In the genomic region with DNA sequence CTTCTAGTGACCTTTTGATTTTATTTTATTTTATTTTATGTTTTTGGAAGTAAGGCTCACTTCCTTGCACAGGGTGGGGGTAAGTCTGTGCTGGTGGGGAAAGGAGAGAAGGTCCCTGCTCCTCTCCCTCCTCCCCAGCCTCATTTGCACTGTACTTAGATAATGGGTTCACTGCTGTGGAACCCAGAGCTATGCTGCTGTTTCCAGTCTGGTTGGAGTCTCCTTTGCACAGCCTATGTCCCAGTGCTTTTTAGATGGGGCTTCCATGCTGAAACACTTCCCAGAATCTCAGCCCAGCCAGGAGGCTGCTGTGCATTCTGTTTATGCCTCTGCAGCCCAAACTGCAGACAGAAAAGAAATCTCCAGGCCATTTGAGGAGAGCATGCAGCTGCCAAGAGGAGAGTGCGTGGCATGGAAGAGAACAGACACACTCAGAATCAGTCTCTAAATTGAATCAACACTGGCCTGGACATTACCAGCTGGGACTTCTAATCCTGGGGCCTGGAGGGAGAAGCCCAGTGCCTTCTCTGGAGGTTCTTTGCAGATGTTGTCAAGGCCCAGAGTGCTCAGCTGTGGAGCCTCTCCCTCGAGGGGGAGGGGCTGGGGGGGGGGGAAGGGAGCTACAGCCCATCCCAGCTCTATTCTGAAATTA, we compare ENCODE assay signal across 9 mouse cellular contexts.
DNase-seq lines count a peak whose midpoint lies in the region; ATAC-seq and TF ChIP-seq lines count a peak whose summit lies in the region.
"Had no signal": no experiment of that assay in that cellular context is flagged by ENCODE, and none has a peak within 500 bp of the region (broad histone marks: within the 10 kb centered on the region; RNA-seq: fewer than 3 reads in every experiment).

No protein-coding gene starts in this region.

- TF ChIP-seq CTCF in stomach, postnatal 0 days (IDR thresholded peaks at IDR 0.05; ENCODE audit: low read depth) = no peak

- peak; percentile 38 for ATAC-seq in frontal cortex, adult (ENCODE audit: low TSS enrichment)
- ATAC-seq in neural tube, embryonic 12.5 days (ENCODE audit: low FRiP score, low read depth) = peak; percentile 34; the same call in 1 of the 2 replicates
- ATAC-seq in intestine, embryonic 15.5 days = peak; percentile 71
- ATAC-seq in stomach, postnatal 0 days (ENCODE audit: low FRiP score, low TSS enrichment) = peak; percentile 75; the same call in 1 of the 2 replicates
- ATAC-seq in heart, embryonic 12.5 days (ENCODE audit: insufficient number of reproducible peaks, low FRiP score) = no peak

- 61% methylated on average over 2 of the region's 2 CpGs for WGBS in neural tube, embryonic 12.5 days
- WGBS in intestine, embryonic 15.5 days = 22% methylated on average over 2 of the region's 2 CpGs
- 43% methylated on average over 2 of the region's 2 CpGs for WGBS in stomach, postnatal 0 days
- 39% methylated on average over 2 of the region's 2 CpGs for WGBS in heart, embryonic 12.5 days

- TF ChIP-seq EP300 in stomach, postnatal 0 days (optimal IDR thresholded peaks at IDR 0.05) = no peak

- no peak for DNase-seq in frontal cortex, postnatal 25 days (ENCODE audit: low spot score in 2 of 2)
- no peak for DNase-seq in neural tube, embryonic 10.5 days (ENCODE audit: extremely low spot score, low spot score)
- DNase-seq in stomach, postnatal 0 days (ENCODE audit: low spot score) = no peak
- DNase-seq in kidney, postnatal 14 days = no peak

- H3K27ac ChIP-seq in neural tube, embryonic 12.5 days = no peak overlapping the region
- H3K27ac ChIP-seq in intestine, embryonic 15.5 days = no peak overlapping the region
- H3K27ac ChIP-seq in stomach, postnatal 0 days (replicated peaks) = peak overlapping the region; percentile 45; the same call in 1 of the 2 replicates
- no peak overlapping the region for H3K27ac ChIP-seq in heart, embryonic 12.5 days (ENCODE audit: poor library complexity, severe bottlenecking)

- H3K27me3 ChIP-seq in neural tube, embryonic 12.5 days (replicated peaks) = no peaks in the 10 kb centered on the region
- H3K27me3 ChIP-seq in intestine, embryonic 15.5 days (replicated peaks) = no peaks in the 10 kb centered on the region
- no peaks in the 10 kb centered on the region for H3K27me3 ChIP-seq in stomach, postnatal 0 days (ENCODE audit: control insufficient read depth, insufficient read depth, low read length)
- no peaks in the 10 kb centered on the region for H3K27me3 ChIP-seq in heart, embryonic 12.5 days (replicated peaks)

- H3K9me3 ChIP-seq in neural tube, embryonic 12.5 days = no peaks in the 10 kb centered on the region
- H3K9me3 ChIP-seq in intestine, embryonic 15.5 days = no peaks in the 10 kb centered on the region
- H3K9me3 ChIP-seq in stomach, postnatal 0 days (ENCODE audit: control insufficient read depth, low read length) = no peaks in the 10 kb centered on the region
- H3K9me3 ChIP-seq in heart, embryonic 12.5 days (replicated peaks) = no peaks in the 10 kb centered on the region

- H3K4me2 ChIP-seq in neural tube, embryonic 12.5 days (replicated peaks) = no peak overlapping the region
- H3K4me2 ChIP-seq in intestine, embryonic 15.5 days (replicated peaks) = no peak overlapping the region
- no peak overlapping the region for H3K4me2 ChIP-seq in stomach, postnatal 0 days (replicated peaks; ENCODE audit: low read depth)
- H3K4me2 ChIP-seq in heart, embryonic 12.5 days = no peak overlapping the region

- no peak overlapping the region for H3K4me3 ChIP-seq in neural tube, embryonic 12.5 days
- H3K4me3 ChIP-seq in intestine, embryonic 15.5 days (replicated peaks) = no peak overlapping the region
- no peak overlapping the region for H3K4me3 ChIP-seq in stomach, postnatal 0 days (ENCODE audit: low read depth, low read length)
- H3K4me3 ChIP-seq in heart, embryonic 12.5 days = no peak overlapping the region
- H3K4me3 ChIP-seq: erythroblast, embryonic 14.5 days had no signal

- no peaks in the 10 kb centered on the region for H3K36me3 ChIP-seq in neural tube, embryonic 12.5 days
- H3K36me3 ChIP-seq in intestine, embryonic 15.5 days = no peaks in the 10 kb centered on the region
- H3K36me3 ChIP-seq in stomach, postnatal 0 days (ENCODE audit: control insufficient read depth, insufficient read depth, low read length) = no peaks in the 10 kb centered on the region
- H3K36me3 ChIP-seq in heart, embryonic 12.5 days = no peaks in the 10 kb centered on the region

- no peaks in the 10 kb centered on the region for H3K4me1 ChIP-seq in neural tube, embryonic 12.5 days
- 0 out of 2 replicates have a peak, but pooled peaks cover 4% of the 10 kb centered on the region for H3K4me1 ChIP-seq in intestine, embryonic 15.5 days (replicated peaks)
- no peaks in the 10 kb centered on the region for H3K4me1 ChIP-seq in stomach, postnatal 0 days (replicated peaks; ENCODE audit: control insufficient read depth, insufficient read depth)
- 0 out of 2 replicates have a peak, but pooled peaks cover 5% of the 10 kb centered on the region for H3K4me1 ChIP-seq in heart, embryonic 12.5 days (replicated peaks)

- H3K9ac ChIP-seq in neural tube, embryonic 12.5 days = no peak overlapping the region
- H3K9ac ChIP-seq in intestine, embryonic 15.5 days = no peak overlapping the region
- H3K9ac ChIP-seq in stomach, postnatal 0 days (ENCODE audit: low read length) = no peak overlapping the region
- H3K9ac ChIP-seq in heart, embryonic 12.5 days = no peak overlapping the region
